Mouse (Mus musculus): ENCODE measurements around the gene Kcnma1.

DNA sequence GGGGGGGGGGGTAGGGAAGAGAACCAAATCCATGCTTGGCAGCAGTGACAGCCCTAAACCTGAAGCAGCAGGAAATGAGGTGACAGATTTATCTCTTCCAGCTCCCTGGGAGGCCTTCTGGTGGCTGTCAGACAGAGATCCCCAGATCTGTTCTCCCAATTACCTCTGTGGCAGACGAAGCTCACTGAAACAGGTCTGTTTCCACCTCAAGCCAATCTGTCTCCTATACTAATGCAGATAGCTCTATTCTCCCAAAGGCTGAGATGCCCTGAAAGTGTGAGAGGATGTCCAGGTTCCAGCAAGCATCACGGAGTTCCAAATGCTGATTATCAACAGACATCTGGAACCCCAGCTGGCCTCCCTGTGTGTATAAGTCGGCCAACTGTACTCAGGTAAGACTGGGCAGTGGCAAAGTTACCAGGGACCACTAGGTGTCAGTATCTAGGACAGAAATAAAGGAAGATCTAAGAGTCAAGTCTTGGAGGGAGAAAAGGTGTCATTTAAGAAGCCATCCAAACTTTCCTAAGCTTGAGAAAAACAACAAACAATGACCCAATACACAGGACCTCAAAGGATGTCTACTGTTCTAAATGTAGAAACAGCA lies 329.7 kb downstream of the Kcnma1 start:
- TF ChIP-seq POLR2A (IDR thresholded peaks at IDR 0.05; ENCODE audit: insufficient read length, low read depth) (no peak), TCF12 (IDR thresholded peaks at IDR 0.05; ENCODE audit: insufficient read depth, poor library complexity, severe bottlenecking) (no peak), MYOD1 (IDR thresholded peaks at IDR 0.05; ENCODE audit: control insufficient read depth in 1 of 3, insufficient read length in 2 of 3, low read depth in 2 of 3) (no peak)
